Mouse (Mus musculus): ENCODE measurements around the gene Noa1.

DNA sequence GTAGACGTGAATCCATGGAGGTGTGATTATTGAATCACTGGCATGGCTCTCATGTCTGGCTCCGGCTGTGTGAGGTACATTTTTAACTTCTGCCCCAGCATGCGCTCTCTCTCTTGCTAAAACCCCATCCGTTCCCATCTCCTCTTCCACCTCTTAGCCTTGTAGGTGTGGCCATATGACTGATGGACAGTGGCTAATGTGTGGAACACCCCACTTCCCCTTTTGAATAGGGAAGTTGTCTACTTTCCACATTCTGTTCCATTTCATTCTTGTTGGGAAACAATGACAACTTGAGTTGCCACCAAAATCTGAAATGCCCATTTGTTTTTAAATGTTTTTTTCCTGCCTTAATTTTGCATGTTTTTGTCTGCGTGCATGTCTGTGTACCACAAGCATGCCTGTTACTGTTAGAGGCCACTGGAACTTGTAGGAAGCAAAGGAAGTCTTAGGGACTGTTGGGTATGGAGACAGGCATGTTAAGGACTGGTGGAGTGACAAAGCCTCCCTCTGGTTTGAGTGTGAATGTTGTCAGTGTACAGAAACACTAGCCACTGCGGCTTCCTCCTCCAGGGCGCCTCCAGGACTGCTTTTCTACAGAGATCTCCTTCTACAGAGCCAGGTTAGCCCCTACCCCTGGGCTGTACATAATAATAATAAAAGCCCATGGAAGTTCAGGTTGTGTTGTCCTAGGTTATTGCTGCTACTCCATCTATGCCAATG, 16.9 kb downstream of the Noa1 start:
- no peak for TF ChIP-seq CTCF (IDR thresholded peaks at IDR 0.05; ENCODE audit: low read depth)
- no peak for TF ChIP-seq EP300 (IDR thresholded peaks at IDR 0.05; ENCODE audit: low read depth)
